Mouse (Mus musculus) E14TG2a.4 (cell line): ENCODE measurements around the gene Atg9a.

Source experiments
- CTCF ChIP-seq: conservative IDR thresholded peaks from 2 replicates; pipeline ENCODE4 v1.5.1; 2014; ENCODE audit warnings: low read length
- POU5F1 ChIP-seq: IDR thresholded peaks from 2 replicates; pipeline ENCODE4 v1.6.1; 2014; ENCODE audit warnings: low read length, borderline replicate concordance

GRCm38 (mm10) chr1:75185495-75185894 is 6.5 kb downstream of the Atg9a start:
- no peak for TF ChIP-seq CTCF
- no peak for TF ChIP-seq POU5F1
